Mouse (Mus musculus): ENCODE data around the gene Numa1. TPM values are rescaled to one million over a fixed set of nuclear protein-coding genes. Genes with fewer than 3 reads are reported as not detected.
"Not testable (repeated sequence)": the region's sequence is repeated elsewhere in the genome, so short reads cannot be mapped to it uniquely, and the experiment has no call there.

Numa1 gene
- total RNA-seq, 2 experiments from 2014 or later, result 179 to 203 TPM

- no peak for DNase-seq (ENCODE audit: low spot score in 2 of 2)
These were observed 39.8 kb downstream of the Numa1 start for GRCm38 (mm10) chr7:101973730-101974129.

GRCm38 (mm10) chr7:101974505-101974904, 40.6 kb downstream of the Numa1 start:
- no peak for DNase-seq (ENCODE audit: low spot score in 2 of 2)

GRCm38 (mm10) chr7:101982735-101983134, 48.8 kb downstream of the Numa1 start:
- no peak for DNase-seq (ENCODE audit: low spot score in 2 of 2)

- no peak for DNase-seq (ENCODE audit: low spot score in 2 of 2)
These were observed 51.2 kb downstream of the Numa1 start for GRCm38 (mm10) chr7:101985081-101985480.

GRCm38 (mm10) chr7:101994241-101994640, 60.3 kb downstream of the Numa1 start:
- DNase-seq (ENCODE audit: low spot score in 2 of 2), result no peak

GRCm38 (mm10) chr7:101998194-101998927, 64.5 kb downstream of the Numa1 start:
- peak; percentile 58 to 70 for DNase-seq (ENCODE audit: low spot score in 2 of 2)

GRCm38 (mm10) chr7:101999461-102000151, 65.7 kb downstream of the Numa1 start:
- DNase-seq (ENCODE audit: low spot score in 2 of 2), result no peak

GRCm38 (mm10) chr7:102000296-102000695, 66.4 kb downstream of the Numa1 start:
- DNase-seq (ENCODE audit: low spot score in 2 of 2), result no peak

GRCm38 (mm10) chr7:102000921-102001630, 67.2 kb downstream of the Numa1 start:
- DNase-seq (ENCODE audit: low spot score in 2 of 2), result no peak

GRCm38 (mm10) chr7:102006520-102006919, 72.6 kb downstream of the Numa1 start:
- DNase-seq (ENCODE audit: low spot score in 2 of 2), result no peak

- DNase-seq (ENCODE audit: low spot score in 2 of 2), result no peak
These were observed 77.9 kb downstream of the Numa1 start for GRCm38 (mm10) chr7:102011855-102012254.

GRCm38 (mm10) chr7:102013416-102013815, 79.5 kb downstream of the Numa1 start:
- no peak for DNase-seq (ENCODE audit: low spot score in 2 of 2)

GRCm38 (mm10) chr7:102014995-102015394, 81.1 kb downstream of the Numa1 start:
- DNase-seq (ENCODE audit: low spot score in 2 of 2), result no peak

GRCm38 (mm10) chr7:102016936-102017335, 83.0 kb downstream of the Numa1 start:
- no peak for DNase-seq (ENCODE audit: low spot score in 2 of 2)

- no peak for DNase-seq (ENCODE audit: low spot score in 2 of 2)
These were observed 83.5 kb downstream of the Numa1 start for GRCm38 (mm10) chr7:102017452-102017851.

- DNase-seq (ENCODE audit: low spot score in 2 of 2), result no peak
These were observed 84.1 kb downstream of the Numa1 start for GRCm38 (mm10) chr7:102018034-102018433.

GRCm38 (mm10) chr7:102018590-102018989, 84.7 kb downstream of the Numa1 start, which contains the start of gene Il18bp:
TSS of gene Il18bp (minus strand) at chr7:102018690.
- DNase-seq (ENCODE audit: low spot score in 2 of 2), result no peak

- DNase-seq (ENCODE audit: low spot score in 2 of 2), result no peak
These were observed 85.5 kb downstream of the Numa1 start for GRCm38 (mm10) chr7:102019362-102019761.

- DNase-seq (ENCODE audit: low spot score in 2 of 2), result not testable (repeated sequence)
These were observed 87.0 kb downstream of the Numa1 start for GRCm38 (mm10) chr7:102020934-102021333.

- no peak for DNase-seq (ENCODE audit: low spot score in 2 of 2)
These were observed 89.9 kb downstream of the Numa1 start for GRCm38 (mm10) chr7:102023821-102024220.

- no peak for DNase-seq (ENCODE audit: low spot score in 2 of 2)
These were observed 91.5 kb downstream of the Numa1 start for GRCm38 (mm10) chr7:102025187-102026119.

Measured in adrenal gland, postnatal 4 days (tissue).